Mouse (Mus musculus): ENCODE measurements around the gene Slc15a4. TPM values are rescaled to one million over a fixed set of nuclear protein-coding genes. Genes with fewer than 3 reads are reported as not detected.

Slc15a4 gene
- polyA plus RNA-seq (2012; ENCODE audit: low replicate concordance) = 21.9 and 24.5 TPM in 2 replicates

GRCm38 (mm10) chr5:127632167-127633145 lies at the start of gene Slc15a4, which contains the start of gene Glt1d1:
Slc15a4 (minus strand) TSS chr5:127632897.
Glt1d1 (plus strand) TSS chr5:127632262.

Other genes starting within 250 kb of the Slc15a4 start
- gene Glt1d1, start 635 bp downstream of the Slc15a4 start, polyA plus RNA-seq (2012; ENCODE audit: low replicate concordance) = not detected in 2 replicates